Mouse (Mus musculus) cerebellum, adult 11-12 months (tissue): ENCODE measurements at regions not wholly inside any gene's neighbourhood (a gene's known extent, or its start where the extent isn't known, plus 50 kb on each side); places are given as distances from the start of the nearest gene placed in this dataset.

ENCODE experiments used
- DNase-seq: peaks from one replicate; pipeline ENCODE4 v3.0.0; 2022

- no peak for DNase-seq
Observed at GRCm38 (mm10) chr3:19747361-19747760, 118.9 kb upstream of the 1700064H15Rik start.

GRCm38 (mm10) chr3:19751946-19752345, 123.5 kb upstream of the 1700064H15Rik start:
- no peak for DNase-seq

- DNase-seq: no peak
Observed at GRCm38 (mm10) chr3:19754011-19754410, 125.5 kb upstream of the 1700064H15Rik start.

GRCm38 (mm10) chr3:19754636-19755035, 126.2 kb upstream of the 1700064H15Rik start:
- no peak for DNase-seq

- no peak for DNase-seq
Observed at GRCm38 (mm10) chr3:19755136-19755535, 126.7 kb upstream of the 1700064H15Rik start.

- DNase-seq: no peak
Observed at GRCm38 (mm10) chr3:19798543-19799106, 158.2 kb upstream of the Cp start.

GRCm38 (mm10) chr3:19810034-19810433, 146.8 kb upstream of the Cp start:
- no peak for DNase-seq

- DNase-seq: no peak
Observed at GRCm38 (mm10) chr3:19824904-19825303, 131.9 kb upstream of the Cp start.

- no peak for DNase-seq
Observed at GRCm38 (mm10) chr3:19828518-19829246, 128.2 kb upstream of the Cp start.

GRCm38 (mm10) chr3:19829752-19830151, 127.1 kb upstream of the Cp start:
- DNase-seq: no peak

GRCm38 (mm10) chr3:19848031-19848735, 108.7 kb upstream of the Cp start:
- no peak for DNase-seq

- no peak for DNase-seq
Observed at GRCm38 (mm10) chr3:19848736-19849269, 108.1 kb upstream of the Cp start.

- DNase-seq: no peak
Observed at GRCm38 (mm10) chr3:19882623-19883022, 74.2 kb upstream of the Cp start.

GRCm38 (mm10) chr3:19888405-19888804, 68.4 kb upstream of the Cp start:
- DNase-seq: no peak

GRCm38 (mm10) chr3:19894258-19894629, 62.6 kb upstream of the Cp start:
- no peak for DNase-seq

GRCm38 (mm10) chr3:19894630-19895578, 62.0 kb upstream of the Cp start:
- DNase-seq: peak; percentile 94

GRCm38 (mm10) chr3:19895755-19896154, 61.1 kb upstream of the Cp start:
- DNase-seq: no peak

- no peak for DNase-seq
Observed at GRCm38 (mm10) chr3:19897140-19897539, 59.7 kb upstream of the Cp start.

- no peak for DNase-seq
Observed at GRCm38 (mm10) chr3:19902226-19902625, 54.6 kb upstream of the Cp start.

GRCm38 (mm10) chr3:19904446-19905275, 52.2 kb upstream of the Cp start:
- DNase-seq: no peak
